Mouse (Mus musculus) heart, postnatal 0 days (tissue): ENCODE measurements around the gene Nrg3. TPM values are rescaled to one million over a fixed set of nuclear protein-coding genes. Genes with fewer than 3 reads are reported as not detected.

Experiments used
- ATAC-seq: fragments of 200-750 bp; cut with Nextera tagmentation; 2 replicates; pipeline ENCODE4 v1.8.0; 2017; ENCODE audit warnings: low read depth, moderate number of reproducible peaks, moderate library complexity; ENCODE audit not compliant: insufficient read depth
- DNase-seq: peaks from one replicate; pipeline ENCODE4 v3.0.0-alpha.2; 2016; ENCODE audit warnings: low spot score
- H3K27ac ChIP-seq: fragments of 300-500 bp; sonication (generic); 2 replicates; pipeline ENCODE4 v1.5.1; 2014; ENCODE audit warnings: low read depth, mild to moderate bottlenecking
- H3K27me3 ChIP-seq: fragments of 300-500 bp; sonication (generic); 2 replicates; pipeline ENCODE4 v1.6.1; 2014; ENCODE audit warnings: low read length, mixed read lengths; ENCODE audit not compliant: control insufficient read depth, insufficient read depth
- H3K36me3 ChIP-seq: fragments of 300-500 bp; sonication (generic); replicated peaks from 2 replicates; pipeline ENCODE4 v1.6.1; 2014; ENCODE audit warnings: low read length, mixed read lengths; ENCODE audit not compliant: control insufficient read depth, insufficient read depth
- H3K4me1 ChIP-seq: fragments of 300-500 bp; sonication (generic); 2 replicates; pipeline ENCODE4 v1.6.1; 2014; ENCODE audit warnings: antibody characterized with exemption; ENCODE audit not compliant: control insufficient read depth, insufficient read depth
- H3K4me2 ChIP-seq: fragments of 300-500 bp; sonication (generic); 2 replicates; pipeline ENCODE4 v1.6.1; 2014; ENCODE audit warnings: low read depth, mild to moderate bottlenecking, low read length, moderate library complexity
- H3K4me3 ChIP-seq: fragments of 300-500 bp; sonication (generic); 2 replicates; pipeline ENCODE4 v1.5.1; 2014; ENCODE audit warnings: low read depth, low read length
- H3K9ac ChIP-seq: fragments of 300-500 bp; sonication (generic); replicated peaks from 2 replicates; pipeline ENCODE4 v1.6.1; 2014; ENCODE audit warnings: low read depth, low read length, mixed read lengths
- H3K9me3 ChIP-seq: fragments of 300-500 bp; sonication (generic); replicated peaks from 2 replicates; pipeline ENCODE4 v1.6.1; 2016; ENCODE audit warnings: low read length; ENCODE audit not compliant: control insufficient read depth
- CTCF ChIP-seq: IDR thresholded peaks from 2 replicates; pipeline ENCODE4 v1.5.1; 2016; ENCODE audit warnings: antibody characterized with exemption, control low read depth, low read depth
- EP300 ChIP-seq: IDR thresholded peaks from 2 replicates; pipeline ENCODE4 v1.6.1; 2016; ENCODE audit warnings: antibody characterized with exemption, low read depth
- WGBS: fragments of 180-500 bp; shearing (Covaris S2); extraction: QIAGEN DNeasy Blood & Tissue Kit; methylation state at CpG from one replicate; pipeline ENCODE4 v1.1.7; 2014; 5-methylcytosine and 5-hydroxymethylcytosine counted together
- polyA plus RNA-seq: library from polyadenylated mRNA; unstranded; fragments of >200 nt; fragmentation: Nextera tagmentation; extraction: Ambion mirVana; gene quantifications from 2 replicates; pipeline ENCODE4 v1.2.1, GENCODE M21; 2015
- total RNA-seq: library from RNA; depleted of rRNA; stranded (reverse); fragments of >200 nt; gene quantifications from 2 replicates; pipeline ENCODE4 v1.2.3, GENCODE M21; 2014; ENCODE audit warnings: low replicate concordance

Nrg3 gene
- total and polyA plus RNA-seq, 2 experiments from 2014 or later: not detected

GRCm38 (mm10) chr14:38835006-38835405 lies 637.9 kb downstream of the Nrg3 start:
- ATAC-seq: no peak

GRCm38 (mm10) chr14:38824891-38825290 lies 648.0 kb downstream of the Nrg3 start:
- H3K9ac ChIP-seq: no peak overlapping the region
- no peaks in the 10 kb centered on the region for H3K4me1 ChIP-seq
- no peaks in the 10 kb centered on the region for H3K27me3 ChIP-seq
- H3K27ac ChIP-seq: no peak overlapping the region
- DNase-seq (no peak), ATAC-seq (no peak)
- no peak overlapping the region for H3K4me2 ChIP-seq
- H3K4me3 ChIP-seq: no peak overlapping the region
- H3K36me3 ChIP-seq: no peaks in the 10 kb centered on the region
- WGBS: 55% methylated on average over 1 of the region's 1 CpGs
- TF ChIP-seq EP300: no peak
- TF ChIP-seq CTCF: no peak
- no peaks in the 10 kb centered on the region for H3K9me3 ChIP-seq

More at GRCm38 (mm10) chr14:38835006-38835405, 637.9 kb downstream of the Nrg3 start:
- DNase-seq: no peak
- H3K4me3 ChIP-seq: no peak overlapping the region
- no peak overlapping the region for H3K9ac ChIP-seq
- no peak overlapping the region for H3K27ac ChIP-seq
- no peaks in the 10 kb centered on the region; the same call in 1 of the 2 replicates for H3K9me3 ChIP-seq
- WGBS: 71% methylated on average over 4 of the region's 4 CpGs
- H3K36me3 ChIP-seq: no peaks in the 10 kb centered on the region
- no peaks in the 10 kb centered on the region for H3K27me3 ChIP-seq
- no peaks in the 10 kb centered on the region for H3K4me1 ChIP-seq
- no peak for TF ChIP-seq EP300
- TF ChIP-seq CTCF: no peak
- no peak overlapping the region for H3K4me2 ChIP-seq

GRCm38 (mm10) chr14:38797027-38797426 lies 675.9 kb downstream of the Nrg3 start:
- H3K4me1 ChIP-seq: no peaks in the 10 kb centered on the region

GRCm38 (mm10) chr14:38775291-38776116 lies 697.4 kb downstream of the Nrg3 start:
- Histone ChIP-seq H3K27ac (no peak overlapping the region), H3K4me2 (no peak overlapping the region), H3K36me3 (no peaks in the 10 kb centered on the region), H3K4me1 (no peaks in the 10 kb centered on the region), H3K27me3 (no peaks in the 10 kb centered on the region), H3K9ac (no peak overlapping the region), H3K9me3 (no peaks in the 10 kb centered on the region; the same call in 1 of the 2 replicates), H3K4me3 (no peak overlapping the region)
- TF ChIP-seq CTCF (no peak), EP300 (no peak)
- ATAC-seq (no peak), DNase-seq (no peak)
- WGBS: 67% methylated on average over 5 of the region's 5 CpGs

More at GRCm38 (mm10) chr14:38797027-38797426, 675.9 kb downstream of the Nrg3 start:
- no peak for TF ChIP-seq CTCF
- no peak for TF ChIP-seq EP300
- Histone ChIP-seq H3K4me2 (no peak overlapping the region), H3K4me3 (no peak overlapping the region), H3K9me3 (no peaks in the 10 kb centered on the region), H3K27ac (no peak overlapping the region), H3K36me3 (no peaks in the 10 kb centered on the region), H3K9ac (no peak overlapping the region), H3K27me3 (no peaks in the 10 kb centered on the region)
- no peak for DNase-seq
- 57% methylated on average over 3 of the region's 3 CpGs for WGBS
- no peak for ATAC-seq

- Histone ChIP-seq H3K27ac (no peak overlapping the region), H3K27me3 (no peaks in the 10 kb centered on the region), H3K9ac (no peak overlapping the region), H3K36me3 (no peaks in the 10 kb centered on the region), H3K4me3 (no peak overlapping the region), H3K4me2 (no peak overlapping the region), H3K4me1 (no peaks in the 10 kb centered on the region), H3K9me3 (no peaks in the 10 kb centered on the region; the same call in 1 of the 2 replicates)
- no peak for TF ChIP-seq EP300
- no peak for TF ChIP-seq CTCF
- DNase-seq (no peak), ATAC-seq (no peak)
- WGBS: 54% methylated on average over 1 of the region's 1 CpGs
Observed at GRCm38 (mm10) chr14:38774811-38775210, 698.1 kb downstream of the Nrg3 start.

GRCm38 (mm10) chr14:38730465-38730864 lies 742.4 kb downstream of the Nrg3 start:
- TF ChIP-seq EP300: no peak
- no peak overlapping the region for H3K4me2 ChIP-seq
- H3K27ac ChIP-seq: no peak overlapping the region

More at GRCm38 (mm10) chr14:38730465-38730864, 742.4 kb downstream of the Nrg3 start:
- ATAC-seq (no peak), DNase-seq (no peak)
- H3K9me3 ChIP-seq: 0 out of 2 replicates have a peak, but pooled peaks cover 3% of the 10 kb centered on the region
- H3K9ac ChIP-seq: no peak overlapping the region
- H3K4me3 ChIP-seq: no peak overlapping the region
- no peaks in the 10 kb centered on the region for H3K4me1 ChIP-seq
- no peaks in the 10 kb centered on the region for H3K27me3 ChIP-seq
- H3K36me3 ChIP-seq: no peaks in the 10 kb centered on the region
